Mouse (Mus musculus) intestine, embryonic 16.5 days (tissue): ENCODE measurements around the gene Idnk. TPM values are rescaled to one million over a fixed set of nuclear protein-coding genes. Genes with fewer than 3 reads are reported as not detected.

Experiments
- ATAC-seq: fragments of 200-750 bp; cut with Nextera tagmentation; 2 replicates; pipeline ENCODE4 v1.8.0; 2017; ENCODE audit warnings: moderate TSS enrichment, moderate library complexity
- H3K27ac ChIP-seq: fragments of 300-500 bp; sonication (generic); 2 replicates; pipeline ENCODE4 v1.5.1; 2014; ENCODE audit warnings: mild to moderate bottlenecking, low read length
- H3K27me3 ChIP-seq: fragments of 300-500 bp; sonication (generic); replicated peaks from 2 replicates; pipeline ENCODE4 v1.6.1; 2014; ENCODE audit warnings: low read length, control low read depth, mixed read lengths; ENCODE audit not compliant: control insufficient read depth, insufficient read depth
- H3K36me3 ChIP-seq: fragments of 300-500 bp; sonication (generic); 2 replicates; pipeline ENCODE4 v1.6.1; 2014; ENCODE audit warnings: low read length, control low read depth; ENCODE audit not compliant: control insufficient read depth, insufficient read depth
- H3K4me1 ChIP-seq: fragments of 300-500 bp; sonication (generic); 2 replicates; pipeline ENCODE4 v1.6.1; 2014; ENCODE audit warnings: low read length, control low read depth, mixed read lengths; ENCODE audit not compliant: control insufficient read depth, insufficient read depth
- H3K4me2 ChIP-seq: fragments of 300-500 bp; sonication (generic); 2 replicates; pipeline ENCODE4 v1.6.1; 2014; ENCODE audit warnings: low read depth, low read length, control low read depth
- H3K4me3 ChIP-seq: fragments of 300-500 bp; sonication (generic); 2 replicates; pipeline ENCODE4 v1.5.1; 2014; ENCODE audit warnings: mild to moderate bottlenecking, low read length
- H3K9ac ChIP-seq: fragments of 300-500 bp; sonication (generic); 2 replicates; pipeline ENCODE4 v1.6.1; 2014; ENCODE audit warnings: low read depth, low read length
- H3K9me3 ChIP-seq: fragments of 300-500 bp; sonication (generic); 2 replicates; pipeline ENCODE4 v1.6.1; 2016; ENCODE audit warnings: low read length, control low read depth; ENCODE audit not compliant: control insufficient read depth
- WGBS: fragments of 180-500 bp; shearing (Covaris S2); extraction: QIAGEN DNeasy Blood & Tissue Kit; methylation state at CpG from one replicate; pipeline ENCODE4 v1.1.7; 2014; 5-methylcytosine and 5-hydroxymethylcytosine counted together
- polyA plus RNA-seq: library from polyadenylated mRNA; unstranded; fragments of >200 nt; fragmentation: Nextera tagmentation; extraction: Ambion mirVana; gene quantifications from 2 replicates; pipeline ENCODE4 v1.2.1, GENCODE M21; 2015

Idnk gene
- polyA plus RNA-seq, 1 experiment from 2014 or later, result 53.8 TPM

- H3K27ac ChIP-seq, result no peak overlapping the region
- peak; percentile 10; the same call in 1 of the 2 replicates for ATAC-seq
These were observed 34.1 kb upstream of the Idnk start for GRCm38 (mm10) chr13:58123381-58123780.

DNA sequence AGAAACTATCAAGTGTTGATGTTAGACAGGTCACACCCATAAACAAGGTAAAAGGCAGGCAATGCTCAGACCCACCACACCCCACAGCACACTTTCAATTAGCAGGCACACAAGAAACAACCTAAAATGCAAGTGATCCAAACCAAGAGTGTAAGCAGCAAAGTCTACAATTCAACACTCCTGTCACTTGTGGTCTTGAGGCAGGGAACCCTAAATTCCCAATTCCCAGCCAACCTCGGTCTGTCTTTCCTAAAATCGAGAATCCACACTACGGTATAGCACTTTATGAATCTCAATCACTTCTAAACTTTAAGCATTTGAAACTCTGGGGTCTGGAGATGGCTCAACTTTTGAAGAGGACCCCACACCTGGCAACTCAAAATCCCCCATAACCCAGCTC lies 33.2 kb upstream of the Idnk start:
- no peaks in the 10 kb centered on the region for H3K9me3 ChIP-seq
- H3K4me2 ChIP-seq, result no peak overlapping the region; the same call in 1 of the 2 replicates
- WGBS, result 87% methylated on average over 3 of the region's 3 CpGs

More at GRCm38 (mm10) chr13:58123381-58123780, 34.1 kb upstream of the Idnk start:
- no peaks in the 10 kb centered on the region for H3K9me3 ChIP-seq
- H3K9ac ChIP-seq, result no peak overlapping the region
- no peaks in the 10 kb centered on the region for H3K36me3 ChIP-seq
- peaks cover 13% of the 10 kb centered on the region for H3K4me1 ChIP-seq
- no peaks in the 10 kb centered on the region for H3K27me3 ChIP-seq
- H3K4me3 ChIP-seq, result no peak overlapping the region
- no peak overlapping the region for H3K4me2 ChIP-seq
- 36% methylated on average over 8 of the region's 8 CpGs for WGBS

DNA sequence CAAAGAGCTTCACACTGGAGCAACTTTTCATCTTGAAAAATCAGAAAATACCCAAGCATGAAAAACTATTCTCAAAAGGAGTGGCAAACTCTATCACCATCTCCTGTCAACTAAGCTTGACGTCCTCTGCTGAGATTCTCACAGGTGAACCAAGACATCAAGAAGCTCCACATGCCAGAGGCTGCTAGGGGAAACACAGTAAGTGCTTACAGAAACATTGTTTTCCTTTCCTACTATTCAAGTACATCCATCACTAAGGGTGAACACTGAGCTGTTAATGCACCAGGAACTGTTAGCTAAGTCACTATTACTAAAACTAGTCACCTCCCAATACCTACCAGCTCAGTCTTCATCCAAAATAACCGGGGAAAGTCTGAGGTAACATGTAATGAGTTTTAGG lies 32.5 kb upstream of the Idnk start:
- H3K9ac ChIP-seq, result no peak overlapping the region
- WGBS, result 44% methylated on average over 2 of the region's 2 CpGs
- no peak overlapping the region for H3K4me3 ChIP-seq
- H3K27ac ChIP-seq, result no peak overlapping the region
- H3K27me3 ChIP-seq, result no peaks in the 10 kb centered on the region
- H3K4me1 ChIP-seq, result peaks cover 15% of the 10 kb centered on the region
- H3K4me2 ChIP-seq, result no peak overlapping the region
- no peaks in the 10 kb centered on the region for H3K9me3 ChIP-seq
- no peaks in the 10 kb centered on the region for H3K36me3 ChIP-seq
- ATAC-seq, result no peak

More for the DNA sequence above, 33.2 kb upstream of the Idnk start:
- Histone ChIP-seq H3K4me3 (no peak overlapping the region), H3K4me1 (peaks cover 13% of the 10 kb centered on the region), H3K9ac (no peak overlapping the region), H3K36me3 (no peaks in the 10 kb centered on the region), H3K27me3 (no peaks in the 10 kb centered on the region), H3K27ac (no peak overlapping the region)
- no peak for ATAC-seq

DNA sequence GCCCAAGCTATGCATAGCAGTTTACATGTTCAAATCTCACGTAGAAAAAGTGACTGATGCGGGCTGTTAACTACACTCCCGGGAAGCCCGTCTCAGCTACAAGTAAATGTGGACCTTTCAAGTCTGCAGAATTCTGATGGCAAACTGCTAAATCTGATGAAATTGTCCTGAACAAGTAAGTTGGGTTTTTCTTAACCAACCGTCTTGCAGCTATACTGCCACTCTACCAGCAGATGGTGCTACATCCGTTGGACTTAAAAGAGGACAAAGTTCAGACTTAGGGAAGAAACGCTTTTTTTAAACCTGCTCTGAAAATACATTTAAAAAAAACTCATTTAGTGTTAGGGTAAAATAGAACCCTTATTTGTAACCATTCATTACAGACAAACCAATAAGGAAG lies 31.3 kb upstream of the Idnk start:
- Histone ChIP-seq H3K9me3 (no peaks in the 10 kb centered on the region), H3K9ac (peak overlapping the region; percentile 50), H3K27ac (no peak overlapping the region), H3K27me3 (no peaks in the 10 kb centered on the region), H3K4me3 (peak overlapping the region; percentile 44), H3K4me1 (peaks cover 18% of the 10 kb centered on the region), H3K4me2 (peak overlapping the region; percentile 59), H3K36me3 (no peaks in the 10 kb centered on the region)
- 21% methylated on average over 7 of the region's 7 CpGs for WGBS
- no peak for ATAC-seq

- 1% methylated on average over 76 of the region's 92 CpGs for WGBS
- Histone ChIP-seq H3K4me2 (peak overlapping the region; percentile 68), H3K9me3 (no peaks in the 10 kb centered on the region), H3K36me3 (no peaks in the 10 kb centered on the region), H3K9ac (peak overlapping the region; percentile 99), H3K27me3 (no peaks in the 10 kb centered on the region), H3K4me3 (peak overlapping the region; percentile 98), H3K27ac (peak overlapping the region; percentile 98), H3K4me1 (peaks cover 18% of the 10 kb centered on the region)
- ATAC-seq, result no peak
These were observed 30.3 kb upstream of the Idnk start for GRCm38 (mm10) chr13:58126862-58127765.

GRCm38 (mm10) chr13:58127766-58128361 lies 29.6 kb upstream of the Idnk start:
- Histone ChIP-seq H3K4me2 (peak overlapping the region; percentile 68), H3K4me1 (peaks cover 18% of the 10 kb centered on the region), H3K9ac (peak overlapping the region; percentile 99), H3K9me3 (no peaks in the 10 kb centered on the region), H3K36me3 (no peaks in the 10 kb centered on the region), H3K4me3 (peak overlapping the region; percentile 98), H3K27me3 (no peaks in the 10 kb centered on the region), H3K27ac (peak overlapping the region; percentile 98)
- under 1% methylated on average over 81 of the region's 81 CpGs for WGBS
- ATAC-seq, result peak; percentile 30

GRCm38 (mm10) chr13:58128396-58128767 lies 29.1 kb upstream of the Idnk start, which contains the start of gene Hnrnpa0:
Hnrnpa0 (minus strand) TSS chr13:58128556.
- H3K9me3 ChIP-seq, result no peaks in the 10 kb centered on the region
- peak within 1 kb of the TSS; percentile 99 for H3K9ac ChIP-seq
- H3K4me3 ChIP-seq, result peak within 1 kb of the TSS; percentile 98
- peak; percentile 94 for ATAC-seq
- peak within 1 kb of the TSS; percentile 98 for H3K27ac ChIP-seq
- H3K4me2 ChIP-seq, result peak within 1 kb of the TSS; percentile 68
- H3K27me3 ChIP-seq, result no peaks in the 10 kb centered on the region
- H3K36me3 ChIP-seq, result no peaks in the 10 kb centered on the region
- WGBS, result under 1% methylated on average over 48 of the region's 62 CpGs
- peaks cover 17% of the 10 kb centered on the region for H3K4me1 ChIP-seq

GRCm38 (mm10) chr13:58128768-58129671 lies 28.4 kb upstream of the Idnk start:
- peak overlapping the region; percentile 98 for H3K27ac ChIP-seq
- no peaks in the 10 kb centered on the region for H3K36me3 ChIP-seq
- under 1% methylated on average over 61 of the region's 83 CpGs for WGBS
- H3K4me2 ChIP-seq, result peak overlapping the region; percentile 50
- no peaks in the 10 kb centered on the region for H3K9me3 ChIP-seq
- peak overlapping the region; percentile 99 for H3K9ac ChIP-seq
- ATAC-seq, result peak; percentile 98
- no peaks in the 10 kb centered on the region for H3K27me3 ChIP-seq
- H3K4me3 ChIP-seq, result peak overlapping the region; percentile 98
- H3K4me1 ChIP-seq, result peaks cover 11% of the 10 kb centered on the region
